In the genomic region with DNA sequence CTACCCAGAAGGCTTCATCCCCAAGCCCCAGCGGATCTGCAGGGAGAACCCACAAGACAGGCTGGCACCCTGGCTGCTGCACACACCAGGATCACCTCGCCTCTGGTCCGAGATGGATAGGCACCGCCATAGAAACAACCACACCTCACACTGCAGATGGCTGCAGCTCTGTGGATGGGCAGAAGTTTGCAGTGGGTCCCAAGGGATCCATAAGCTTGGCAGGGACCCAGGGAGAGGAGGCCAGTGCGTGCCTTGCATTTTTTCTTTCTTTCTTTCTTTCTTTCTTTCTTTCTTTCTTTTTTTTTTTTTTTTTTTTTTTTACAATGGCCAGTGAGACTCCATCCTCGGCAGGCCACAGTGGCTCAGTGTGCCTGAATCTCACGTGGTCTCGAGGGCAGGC, we compare ENCODE assay signal across 22 mouse cellular contexts.
DNase-seq lines count a peak whose midpoint lies in the region; ATAC-seq lines count a peak whose summit lies in the region.
"Had no signal": no experiment of that assay in that cellular context is flagged by ENCODE, and none has a peak within 500 bp of the region (broad histone marks: within the 10 kb centered on the region; RNA-seq: fewer than 3 reads in every experiment).

No protein-coding gene starts in this region.

- no peak overlapping the region for H3K4me2 ChIP-seq in forebrain, embryonic 15.5 days (replicated peaks)
- H3K4me2 ChIP-seq: heart, embryonic 12.5 days; heart, embryonic 15.5 days; hindbrain, embryonic 13.5 days; intestine, embryonic 15.5 days had no signal

- H3K4me1 ChIP-seq in forebrain, embryonic 10.5 days: peaks cover 24% of the 10 kb centered on the region
- peaks cover 19% of the 10 kb centered on the region for H3K4me1 ChIP-seq in forebrain, embryonic 15.5 days
- H3K4me1 ChIP-seq in embryonic facial prominence, embryonic 10.5 days: peaks cover 36% of the 10 kb centered on the region

- ATAC-seq in forebrain, embryonic 15.5 days (replicated peaks): no peak
- ATAC-seq: forebrain, embryonic 14.5 days; hindbrain, embryonic 16.5 days; intestine, embryonic 15.5 days had no signal

- no peak for DNase-seq in forebrain, embryonic 10.5 days (ENCODE audit: extremely low spot score, low spot score)
- DNase-seq in left cerebral cortex, postnatal 4 days: peak; percentile 58
- no peak for DNase-seq in left cerebral cortex, adult 8-10 months (ENCODE audit: low spot score in 2 of 2)
- no peak for DNase-seq in embryonic facial prominence, embryonic 10.5 days (ENCODE audit: low spot score)
- no peak for DNase-seq in urinary bladder, postnatal 10 days (ENCODE audit: low spot score)
- DNase-seq: adrenal gland, adult 8-10 months; adrenal gland, postnatal 36 days; cerebellum, adult 18-20 months; cerebellum, adult 9-10 months; cerebellum, postnatal 36 days; embryo, embryonic 11 days; gastrocnemius, postnatal 25 days; heart, postnatal 10 days; heart, postnatal 36 days had no signal

- 78% methylated on average over 8 of the region's 8 CpGs for WGBS in forebrain, embryonic 10.5 days
- 53% methylated on average over 8 of the region's 8 CpGs for WGBS in forebrain, embryonic 15.5 days
- 76% methylated on average over 8 of the region's 8 CpGs for WGBS in embryonic facial prominence, embryonic 10.5 days

- no peaks in the 10 kb centered on the region for H3K27me3 ChIP-seq in forebrain, embryonic 10.5 days (ENCODE audit: poor library complexity, severe bottlenecking)
- H3K27me3 ChIP-seq in forebrain, embryonic 15.5 days: no peaks in the 10 kb centered on the region
- no peaks in the 10 kb centered on the region; the same call in 1 of the 2 replicates for H3K27me3 ChIP-seq in embryonic facial prominence, embryonic 10.5 days (replicated peaks; ENCODE audit: low read depth, poor library complexity, severe bottlenecking)
- H3K27me3 ChIP-seq: heart, embryonic 12.5 days had no signal

- no peaks in the 10 kb centered on the region for H3K9me3 ChIP-seq in forebrain, embryonic 10.5 days
- no peaks in the 10 kb centered on the region for H3K9me3 ChIP-seq in forebrain, embryonic 15.5 days
- no peaks in the 10 kb centered on the region for H3K9me3 ChIP-seq in embryonic facial prominence, embryonic 10.5 days
- H3K9me3 ChIP-seq: heart, embryonic 12.5 days; heart, embryonic 15.5 days; hindbrain, embryonic 10.5 days; hindbrain, embryonic 13.5 days; intestine, embryonic 15.5 days had no signal

- no peak overlapping the region for H3K9ac ChIP-seq in forebrain, embryonic 15.5 days (replicated peaks)
- H3K9ac ChIP-seq: heart, embryonic 12.5 days; heart, embryonic 15.5 days; hindbrain, embryonic 13.5 days; intestine, embryonic 15.5 days had no signal

- H3K27ac ChIP-seq in forebrain, embryonic 10.5 days: 0 out of 2 replicates have a peak overlapping the region, but pooled peaks have one; percentile 48
- no peak overlapping the region for H3K27ac ChIP-seq in forebrain, embryonic 15.5 days (replicated peaks)
- H3K27ac ChIP-seq in embryonic facial prominence, embryonic 10.5 days (replicated peaks): 0 out of 2 replicates have a peak overlapping the region, but pooled peaks have one; percentile 0
- H3K27ac ChIP-seq: heart, embryonic 15.5 days; hindbrain, embryonic 13.5 days; intestine, embryonic 15.5 days had no signal

- H3K4me3 ChIP-seq in forebrain, embryonic 10.5 days: no peak overlapping the region
- H3K4me3 ChIP-seq in forebrain, embryonic 15.5 days: no peak overlapping the region
- H3K4me3 ChIP-seq in embryonic facial prominence, embryonic 10.5 days: no peak overlapping the region
- H3K4me3 ChIP-seq: heart, embryonic 12.5 days; heart, embryonic 15.5 days; hindbrain, embryonic 10.5 days; hindbrain, embryonic 13.5 days; intestine, embryonic 15.5 days had no signal

- H3K36me3 ChIP-seq in forebrain, embryonic 10.5 days (replicated peaks): no peaks in the 10 kb centered on the region
- no peaks in the 10 kb centered on the region for H3K36me3 ChIP-seq in forebrain, embryonic 15.5 days
- H3K36me3 ChIP-seq in embryonic facial prominence, embryonic 10.5 days (replicated peaks): no peaks in the 10 kb centered on the region
- H3K36me3 ChIP-seq: heart, embryonic 12.5 days; heart, embryonic 15.5 days; hindbrain, embryonic 10.5 days; hindbrain, embryonic 13.5 days; intestine, embryonic 15.5 days had no signal

- intact Hi-C loops in left cerebral cortex, postnatal 4 days (cut with DNase I): no loop called here
